Comparison of ENCODE assay signal across 22 mouse cellular contexts in the genomic region with DNA sequence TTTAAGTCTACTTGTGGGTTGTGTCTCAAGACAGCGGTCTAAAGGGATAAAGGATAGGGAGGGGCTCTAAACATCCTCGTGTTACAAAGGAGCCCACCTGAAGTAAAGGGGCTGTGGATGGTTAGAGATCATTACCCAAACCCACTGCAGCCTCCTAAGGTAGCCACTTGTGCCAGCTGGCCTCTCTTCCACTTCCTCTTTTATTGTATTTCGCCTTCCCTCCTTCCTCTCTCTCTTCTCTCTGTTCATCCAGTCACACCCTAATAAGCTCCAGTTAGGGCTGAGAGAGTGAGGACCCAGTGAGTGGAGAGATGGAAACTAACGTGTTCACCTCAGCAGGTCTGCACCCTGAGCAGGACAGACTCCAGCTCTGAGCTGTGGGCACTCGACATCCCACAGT. TPM values are rescaled to one million over a fixed set of nuclear protein-coding genes. Genes with fewer than 3 reads are reported as not detected.
A peak's percentile ranks its signal among the peaks of the same experiment; 100 is the strongest.
DNase-seq lines count a peak whose midpoint lies in the region; ATAC-seq and TF ChIP-seq lines count a peak whose summit lies in the region.
"Had no signal": no experiment of that assay in that cellular context is flagged by ENCODE, and none has a peak within 500 bp of the region (broad histone marks: within the 10 kb centered on the region; RNA-seq: fewer than 3 reads in every experiment).

No protein-coding gene starts in this region.

- H3K36me3 ChIP-seq in CH12.LX (replicated peaks in 1 of 2; ENCODE audit: control insufficient read depth in 1 of 2, insufficient read depth in 1 of 2, low read length in 1 of 2) (peaks cover 0 to 2% of the 10 kb centered on the region in 2 experiments), MEL (ENCODE audit: control insufficient read depth in 1 of 2, insufficient read depth in 2 of 2, low read length in 2 of 2) (peaks cover 0 to 4% of the 10 kb centered on the region in 2 experiments; a peak in 2 of 4 replicates)
- H3K36me3 ChIP-seq in splenic B cell, adult 2 months (ENCODE audit: control insufficient read depth, insufficient read depth, low read length, poor library complexity, severe bottlenecking), result no peaks in the 10 kb centered on the region; the same call in 1 of the 2 replicates
- H3K36me3 ChIP-seq: embryonic facial prominence, embryonic 13.5 days; hindbrain, embryonic 10.5 days had no signal

- H3K9me3 ChIP-seq in CH12.LX (replicated peaks; ENCODE audit: low read length) (peaks cover 7% of the 10 kb centered on the region), MEL (replicated peaks; ENCODE audit: insufficient read depth, low read length) (no peaks in the 10 kb centered on the region)

- ATAC-seq in granulocyte monocyte progenitor cell, adult 5-6 weeks (replicated peaks; ENCODE audit: poor library complexity, severe bottlenecking), result peak; percentile 95
- ATAC-seq: CD4-positive, CD25-positive, alpha-beta regulatory T cell, adult 4 months; forebrain, embryonic 13.5 days; intestine, embryonic 16.5 days had no signal

- TF ChIP-seq EP300 in CH12.LX (IDR thresholded peaks at IDR 0.05; ENCODE audit: low read length), result peak; percentile 66
- no peak; a peak in 1 of 4 replicates for TF ChIP-seq EP300 in MEL (IDR thresholded peaks at IDR 0.05; ENCODE audit: low read depth in 1 of 2, low read length in 2 of 2)

- H3K27ac ChIP-seq in CH12.LX (ENCODE audit: insufficient read depth, low read depth), result no peak overlapping the region
- H3K27ac ChIP-seq in MEL (ENCODE audit: control insufficient read depth, low read depth, low read length), result no peak overlapping the region
- H3K27ac ChIP-seq: embryonic facial prominence, embryonic 13.5 days; forebrain, embryonic 13.5 days; gastrocnemius, adult 2 months; heart, adult 2 months; hindbrain, embryonic 10.5 days; hindbrain, embryonic 14.5 days had no signal

- DNase-seq in CH12.LX (ENCODE audit: extremely low read depth) (peak; percentile 55), MEL (ENCODE audit: low read depth, low spot score) (peak; percentile 49)
- peak; percentile 36 for DNase-seq in splenic B cell, adult 2 months (ENCODE audit: low read depth, low spot score)
- no peak for DNase-seq in thymus, postnatal 0 days (ENCODE audit: low spot score)
- no peak for DNase-seq in gastrocnemius, postnatal 25 days
- DNase-seq in lung, postnatal 10 days, result no peak
- DNase-seq: adrenal gland, adult 8-10 months; B cell, adult 2 months; cerebellum, adult 11 months; cerebellum, adult 8-10 months; cerebellum, postnatal 25 days; gastrocnemius, adult 2 months; gastrocnemius, postnatal 36 days; heart, adult 2 months had no signal

- no peaks in the 10 kb centered on the region for H3K27me3 ChIP-seq in CH12.LX (replicated peaks)
- no peaks in the 10 kb centered on the region for H3K27me3 ChIP-seq in MEL (ENCODE audit: control insufficient read depth in 1 of 2, insufficient read depth in 2 of 2, low read length in 2 of 2)
- H3K27me3 ChIP-seq in splenic B cell, adult 2 months (ENCODE audit: control insufficient read depth, insufficient read depth, low read length, poor library complexity, severe bottlenecking), result no peaks in the 10 kb centered on the region
- H3K27me3 ChIP-seq: embryonic facial prominence, embryonic 13.5 days; forebrain, embryonic 13.5 days; heart, embryonic 12.5 days had no signal

- TF ChIP-seq POLR2A in CH12.LX (IDR thresholded peaks at IDR 0.05; ENCODE audit: low read depth, low read length) (no peak), MEL (IDR thresholded peaks at IDR 0.05; ENCODE audit: control insufficient read depth in 1 of 2, insufficient read depth in 1 of 2, low read depth in 1 of 2, low read length in 2 of 2, poor library complexity in 1 of 2) (no peak)

- TF ChIP-seq CTCF in CH12.LX (conservative IDR thresholded peaks at IDR 0.05 in 1 of 2, IDR thresholded peaks at IDR 0.05 in 1 of 2; ENCODE audit: low read depth in 2 of 2, low read length in 2 of 2) (no peak), MEL (IDR thresholded peaks at IDR 0.05 in 2 of 3, conservative IDR thresholded peaks at IDR 0.05 in 1 of 3; ENCODE audit: control insufficient read depth in 1 of 3, insufficient read depth in 1 of 3, low read depth in 2 of 3, low read length in 3 of 3, poor library complexity in 1 of 3, severe bottlenecking in 1 of 3) (no peak)

- H3K9ac ChIP-seq in CH12.LX (ENCODE audit: insufficient read depth, low read depth) (no peak overlapping the region), MEL (ENCODE audit: control insufficient read depth, low read depth, low read length, poor library complexity, severe bottlenecking) (no peak overlapping the region)
- H3K9ac ChIP-seq: embryonic facial prominence, embryonic 13.5 days; forebrain, embryonic 13.5 days; heart, embryonic 12.5 days; hindbrain, embryonic 14.5 days had no signal

- TF ChIP-seq RAD21 in CH12.LX (IDR thresholded peaks at IDR 0.05; ENCODE audit: low read depth, low read length), result no peak
- no peak for TF ChIP-seq RAD21 in MEL (IDR thresholded peaks at IDR 0.05; ENCODE audit: low read depth, low read length)

- no peak overlapping the region for H3K4me3 ChIP-seq in CH12.LX (replicated peaks in 1 of 3; ENCODE audit: low read depth in 2 of 3, low read length in 2 of 3, poor library complexity in 1 of 3)
- H3K4me3 ChIP-seq in MEL (ENCODE audit: control insufficient read depth in 1 of 2, insufficient read depth in 1 of 2, low read depth in 2 of 2, low read length in 2 of 2), result no peak overlapping the region
- H3K4me3 ChIP-seq: embryonic facial prominence, embryonic 13.5 days; forebrain, embryonic 13.5 days; gastrocnemius, adult 2 months; heart, adult 2 months; heart, embryonic 12.5 days; hindbrain, embryonic 10.5 days had no signal

- no peak overlapping the region for H3K4me2 ChIP-seq in CH12.LX (ENCODE audit: insufficient read depth, low read depth, poor library complexity, severe bottlenecking)
- H3K4me2 ChIP-seq: embryonic facial prominence, embryonic 13.5 days; forebrain, embryonic 13.5 days; heart, embryonic 12.5 days; hindbrain, embryonic 14.5 days had no signal

- in situ Hi-C loops in CH12.LX (cut with MboI; ENCODE audit: low pct_ligation_motif_present, low pct_unique_long_range_greater_than_20kb, low sequenced_read_pairs), result loop anchor here (5.0 kb wide), 1 partner anchor 80 kb away; no protein-coding TSS in a partner anchor

- H3K79me2 ChIP-seq in CH12.LX (replicated peaks; ENCODE audit: control insufficient read depth, extremely low read depth, insufficient read depth, poor library complexity, severe bottlenecking) (no peaks in the 10 kb centered on the region), MEL (ENCODE audit: control insufficient read depth, insufficient read depth, low read length, poor library complexity) (peaks cover 6% of the 10 kb centered on the region)

- dilution Hi-C loops in CH12.LX (cut with MboI; ENCODE audit: extremely low pct_ligation_motif_present, extremely low pct_unique_long_range_greater_than_20kb, low sequenced_read_pairs), result no loop called here

- H3K4me1 ChIP-seq in CH12.LX (ENCODE audit: control insufficient read depth in 1 of 2, insufficient read depth in 2 of 2) (peaks cover 3 to 40% of the 10 kb centered on the region in 2 experiments), MEL (ENCODE audit: control insufficient read depth in 1 of 2, insufficient read depth in 2 of 2, low read length in 2 of 2) (0 out of 4 replicates have a peak, but pooled peaks cover 0 to 3% of the 10 kb centered on the region in 2 experiments)

TF ChIP-seq in CH12.LX, 34 proteins besides CTCF, POLR2A, EP300 and RAD21 (continues in another document):
- TF ChIP-seq USF1 (IDR thresholded peaks at IDR 0.05; ENCODE audit: low read depth, low read length) (no peak), SIN3A (IDR thresholded peaks at IDR 0.05; ENCODE audit: low read length) (no peak), POLR2AphosphoS2 (IDR thresholded peaks at IDR 0.05; ENCODE audit: low read depth, low read length) (no peak), TBP (conservative IDR thresholded peaks at IDR 0.05; ENCODE audit: low read depth, low read length) (no peak), MAX (IDR thresholded peaks at IDR 0.05; ENCODE audit: low read length) (no peak), NELFE (IDR thresholded peaks at IDR 0.05; ENCODE audit: low read depth, low read length) (no peak), CHD2 (IDR thresholded peaks at IDR 0.05; ENCODE audit: low read length) (no peak), IRF4 (IDR thresholded peaks at IDR 0.05; ENCODE audit: low read depth, low read length) (peak; percentile 68), GABPA (IDR thresholded peaks at IDR 0.05; ENCODE audit: insufficient replicate concordance, low read depth, low read length) (no peak), ZKSCAN1 (IDR thresholded peaks at IDR 0.05; ENCODE audit: borderline replicate concordance, low read depth, low read length) (no peak), ELF1 (IDR thresholded peaks at IDR 0.05; ENCODE audit: low read depth, low read length) (no peak)

TF ChIP-seq in MEL, 35 proteins besides CTCF, POLR2A, EP300 and RAD21 (continues in another document):
- TF ChIP-seq POLR2AphosphoS2 (IDR thresholded peaks at IDR 0.05; ENCODE audit: low read length) (no peak), MAZ (IDR thresholded peaks at IDR 0.05; ENCODE audit: low read depth, low read length) (no peak), MAX (IDR thresholded peaks at IDR 0.05; ENCODE audit: low read length) (no peak), GABPA (IDR thresholded peaks at IDR 0.05; ENCODE audit: low read depth, low read length) (no peak), ZKSCAN1 (IDR thresholded peaks at IDR 0.05; ENCODE audit: low read depth, low read length) (no peak), MYB (IDR thresholded peaks at IDR 0.05; ENCODE audit: low read depth, low read length) (no peak), RCOR1 (IDR thresholded peaks at IDR 0.05; ENCODE audit: low read depth, low read length) (no peak), KAT2A (conservative IDR thresholded peaks at IDR 0.05; ENCODE audit: low read depth, low read length) (no peak), MEF2A (IDR thresholded peaks at IDR 0.05; ENCODE audit: extremely low read depth, insufficient replicate concordance, low read depth, low read length, poor library complexity, severe bottlenecking) (no peak), GATA1 (IDR thresholded peaks at IDR 0.05; ENCODE audit: low read depth, low read length) (no peak), HCFC1 (IDR thresholded peaks at IDR 0.05; ENCODE audit: low read depth, low read length) (no peak), E2F4 (IDR thresholded peaks at IDR 0.05; ENCODE audit: borderline replicate concordance, low read depth, low read length) (no peak)

RNA-seq across cellular contexts. Expression of a gene that starts 10.3 kb away (rescaled TPM):
- total RNA-seq in CH12.LX (2012; rRNA removed) (4.5 and 4.6 TPM in 2 replicates), CH12.LX (2014; rRNA removed) (8.9 and 9.4 TPM in 2 replicates), MEL (2012; rRNA removed) (10.2 and 10.7 TPM in 2 replicates)
- polyA plus RNA-seq in CH12.LX (2012; ENCODE audit: insufficient read length, low read depth) (12.7 and 15.8 TPM in 2 replicates), MEL (2012; ENCODE audit: insufficient read depth in 1 of 2, insufficient read length in 2 of 2, low read depth in 1 of 2, low replicate concordance in 2 of 2, missing spikeins in 1 of 2) (10 to 100 TPM in 1 of 2 experiments, not detected in 1; 10.4 TPM)
- 4.5 and 4.6 TPM in 2 replicates for total RNA-seq in granulocyte monocyte progenitor cell, adult 5-6 weeks (2014; fragmentation: Nextera tagmentation)
- 4.7 and 8.7 TPM in 2 replicates for total RNA-seq in granulocyte monocyte progenitor cell, adult 5-6 weeks (2017)
- 1.6 and 2.6 TPM in 2 replicates for polyA plus RNA-seq in thymus, postnatal 0 days (2015; fragmentation: Nextera tagmentation; extraction: Ambion mirVana)
- total RNA-seq in gastrocnemius, postnatal 25 days (2021), result 1 to 10 TPM; 4.9 to 8.4 TPM

Comparison
In these comparisons a context has a peak if more than half of its experiments do, and no peak if none do; other contexts are left out.
1. DNase-seq: peak in CH12.LX (single experiment), MEL (single experiment) and splenic B cell, adult 2 months (single experiment); none in thymus, postnatal 0 days (single experiment), gastrocnemius, postnatal 25 days (single experiment) and lung, postnatal 10 days (single experiment).